Mouse (Mus musculus): Measurements from ENCODE around the gene Ahsa2.

- TF ChIP-seq CTCF (IDR thresholded peaks at IDR 0.05; ENCODE audit: control insufficient read depth, insufficient read depth, low read length) (no peak), POLR2A (IDR thresholded peaks at IDR 0.05; ENCODE audit: borderline replicate concordance, control insufficient read depth, low read depth, low read length) (no peak)
Observed at GRCm38 (mm10) chr11:23497335-23497717, 504 bp downstream of the Ahsa2 start.
